Mouse (Mus musculus): ENCODE results near the gene Xylt1. TPM values are rescaled to one million over a fixed set of nuclear protein-coding genes. Genes with fewer than 3 reads are reported as not detected.

Xylt1 gene
- polyA plus RNA-seq, 1 experiment from 2014 or later: 1.6 TPM

GRCm38 (mm10) chr7:117700066-117700465 is 319.3 kb downstream of the Xylt1 start:
- H3K27ac ChIP-seq (ENCODE audit: low read depth): no peak overlapping the region
- H3K4me3 ChIP-seq (ENCODE audit: low read depth, low read length): no peak overlapping the region
- ATAC-seq (replicated peaks; ENCODE audit: low FRiP score, low TSS enrichment, low read depth) (no peak), DNase-seq (ENCODE audit: low spot score) (no peak)
- no peak overlapping the region for H3K9ac ChIP-seq (ENCODE audit: low read length)
- no peak overlapping the region for H3K4me2 ChIP-seq (ENCODE audit: low read length)
- H3K4me1 ChIP-seq (replicated peaks; ENCODE audit: control insufficient read depth, insufficient read depth, low read length): no peaks in the 10 kb centered on the region
- H3K36me3 ChIP-seq (ENCODE audit: control insufficient read depth, insufficient read depth, low read length): no peaks in the 10 kb centered on the region
- WGBS: 67% methylated on average over 6 of the region's 6 CpGs
- H3K9me3 ChIP-seq (ENCODE audit: control insufficient read depth, low read length): no peaks in the 10 kb centered on the region
- H3K27me3 ChIP-seq (replicated peaks; ENCODE audit: control insufficient read depth, insufficient read depth, low read length): no peaks in the 10 kb centered on the region

- Histone ChIP-seq H3K36me3 (ENCODE audit: control insufficient read depth, insufficient read depth, low read length) (no peaks in the 10 kb centered on the region), H3K4me1 (replicated peaks; ENCODE audit: control insufficient read depth, insufficient read depth, low read length) (no peaks in the 10 kb centered on the region), H3K9me3 (ENCODE audit: control insufficient read depth, low read length) (no peaks in the 10 kb centered on the region), H3K4me2 (ENCODE audit: low read length) (no peak overlapping the region), H3K4me3 (ENCODE audit: low read depth, low read length) (no peak overlapping the region), H3K27me3 (replicated peaks; ENCODE audit: control insufficient read depth, insufficient read depth, low read length) (no peaks in the 10 kb centered on the region), H3K27ac (ENCODE audit: low read depth) (no peak overlapping the region), H3K9ac (ENCODE audit: low read length) (no peak overlapping the region)
- ATAC-seq (replicated peaks; ENCODE audit: low FRiP score, low TSS enrichment, low read depth) (no peak), DNase-seq (ENCODE audit: low spot score) (no peak)
- 58% methylated on average over 10 of the region's 10 CpGs for WGBS
These were observed 329.3 kb downstream of the Xylt1 start for GRCm38 (mm10) chr7:117709901-117710607.

GRCm38 (mm10) chr7:117716876-117717408 is 336.2 kb downstream of the Xylt1 start:
- no peaks in the 10 kb centered on the region for H3K36me3 ChIP-seq (ENCODE audit: control insufficient read depth, insufficient read depth, low read length)
- no peak for DNase-seq (ENCODE audit: low spot score)
- no peak overlapping the region for H3K4me2 ChIP-seq (ENCODE audit: low read length)
- no peaks in the 10 kb centered on the region for H3K9me3 ChIP-seq (ENCODE audit: control insufficient read depth, low read length)
- H3K4me3 ChIP-seq (ENCODE audit: low read depth, low read length): no peak overlapping the region
- H3K4me1 ChIP-seq (replicated peaks; ENCODE audit: control insufficient read depth, insufficient read depth, low read length): no peaks in the 10 kb centered on the region
- no peaks in the 10 kb centered on the region for H3K27me3 ChIP-seq (replicated peaks; ENCODE audit: control insufficient read depth, insufficient read depth, low read length)
- no peak overlapping the region for H3K9ac ChIP-seq (ENCODE audit: low read length)
- WGBS: 83% methylated on average over 5 of the region's 5 CpGs
- H3K27ac ChIP-seq (ENCODE audit: low read depth): no peak overlapping the region
- ATAC-seq (replicated peaks; ENCODE audit: low FRiP score, low TSS enrichment, low read depth): no peak

- Histone ChIP-seq H3K4me2 (ENCODE audit: low read length) (no peak overlapping the region), H3K36me3 (ENCODE audit: control insufficient read depth, insufficient read depth, low read length) (no peaks in the 10 kb centered on the region), H3K4me1 (replicated peaks; ENCODE audit: control insufficient read depth, insufficient read depth, low read length) (no peaks in the 10 kb centered on the region), H3K9me3 (ENCODE audit: control insufficient read depth, low read length) (0 out of 2 replicates have a peak, but pooled peaks cover 2% of the 10 kb centered on the region), H3K9ac (ENCODE audit: low read length) (no peak overlapping the region), H3K4me3 (ENCODE audit: low read depth, low read length) (no peak overlapping the region), H3K27me3 (replicated peaks; ENCODE audit: control insufficient read depth, insufficient read depth, low read length) (no peaks in the 10 kb centered on the region), H3K27ac (ENCODE audit: low read depth) (no peak overlapping the region)
- ATAC-seq (replicated peaks; ENCODE audit: low FRiP score, low TSS enrichment, low read depth) (no peak), DNase-seq (ENCODE audit: low spot score) (no peak)
- WGBS: 65% methylated on average over 6 of the region's 6 CpGs
These were observed 339.6 kb downstream of the Xylt1 start for GRCm38 (mm10) chr7:117720426-117720825.
